Mouse (Mus musculus) heart, postnatal 0 days (tissue): ENCODE measurements around the gene Pigw. TPM values are rescaled to one million over a fixed set of nuclear protein-coding genes. Genes with fewer than 3 reads are reported as not detected.
A peak's percentile ranks its signal among the peaks of the same experiment; 100 is the strongest.
"Not testable (repeated sequence)": the region's sequence is repeated elsewhere in the genome, so short reads cannot be mapped to it uniquely, and the experiment has no call there.

Source experiments
- ATAC-seq: fragments of 200-750 bp; cut with Nextera tagmentation; 2 replicates; pipeline ENCODE4 v1.8.0; 2017; ENCODE audit warnings: low read depth, moderate number of reproducible peaks, moderate library complexity; ENCODE audit not compliant: insufficient read depth
- DNase-seq: peaks from one replicate; pipeline ENCODE4 v3.0.0-alpha.2; 2016; ENCODE audit warnings: low spot score
- H3K27ac ChIP-seq: fragments of 300-500 bp; sonication (generic); 2 replicates; pipeline ENCODE4 v1.5.1; 2014; ENCODE audit warnings: low read depth, mild to moderate bottlenecking
- H3K27me3 ChIP-seq: fragments of 300-500 bp; sonication (generic); 2 replicates; pipeline ENCODE4 v1.6.1; 2014; ENCODE audit warnings: low read length, mixed read lengths; ENCODE audit not compliant: control insufficient read depth, insufficient read depth
- H3K36me3 ChIP-seq: fragments of 300-500 bp; sonication (generic); replicated peaks from 2 replicates; pipeline ENCODE4 v1.6.1; 2014; ENCODE audit warnings: low read length, mixed read lengths; ENCODE audit not compliant: control insufficient read depth, insufficient read depth
- H3K4me1 ChIP-seq: fragments of 300-500 bp; sonication (generic); 2 replicates; pipeline ENCODE4 v1.6.1; 2014; ENCODE audit warnings: antibody characterized with exemption; ENCODE audit not compliant: control insufficient read depth, insufficient read depth
- H3K4me2 ChIP-seq: fragments of 300-500 bp; sonication (generic); 2 replicates; pipeline ENCODE4 v1.6.1; 2014; ENCODE audit warnings: low read depth, mild to moderate bottlenecking, low read length, moderate library complexity
- H3K4me3 ChIP-seq: fragments of 300-500 bp; sonication (generic); 2 replicates; pipeline ENCODE4 v1.5.1; 2014; ENCODE audit warnings: low read depth, low read length
- H3K9ac ChIP-seq: fragments of 300-500 bp; sonication (generic); replicated peaks from 2 replicates; pipeline ENCODE4 v1.6.1; 2014; ENCODE audit warnings: low read depth, low read length, mixed read lengths
- H3K9me3 ChIP-seq: fragments of 300-500 bp; sonication (generic); replicated peaks from 2 replicates; pipeline ENCODE4 v1.6.1; 2016; ENCODE audit warnings: low read length; ENCODE audit not compliant: control insufficient read depth
- CTCF ChIP-seq: IDR thresholded peaks from 2 replicates; pipeline ENCODE4 v1.5.1; 2016; ENCODE audit warnings: antibody characterized with exemption, control low read depth, low read depth
- EP300 ChIP-seq: IDR thresholded peaks from 2 replicates; pipeline ENCODE4 v1.6.1; 2016; ENCODE audit warnings: antibody characterized with exemption, low read depth
- WGBS: fragments of 180-500 bp; shearing (Covaris S2); extraction: QIAGEN DNeasy Blood & Tissue Kit; methylation state at CpG from one replicate; pipeline ENCODE4 v1.1.7; 2014; 5-methylcytosine and 5-hydroxymethylcytosine counted together
- polyA plus RNA-seq: library from polyadenylated mRNA; unstranded; fragments of >200 nt; fragmentation: Nextera tagmentation; extraction: Ambion mirVana; gene quantifications from 2 replicates; pipeline ENCODE4 v1.2.1, GENCODE M21; 2015
- total RNA-seq: library from RNA; depleted of rRNA; stranded (reverse); fragments of >200 nt; gene quantifications from 2 replicates; pipeline ENCODE4 v1.2.3, GENCODE M21; 2014; ENCODE audit warnings: low replicate concordance

Pigw gene
- total and polyA plus RNA-seq, 2 experiments from 2014 or later, result 2.1 to 2.5 TPM

GRCm38 (mm10) chr11:84855285-84855684 lies 24.8 kb downstream of the Pigw start:
- Histone ChIP-seq H3K27me3 (no peaks in the 10 kb centered on the region), H3K9ac (no peak overlapping the region), H3K4me1 (no peaks in the 10 kb centered on the region), H3K4me2 (no peak overlapping the region), H3K27ac (no peak overlapping the region), H3K9me3 (no peaks in the 10 kb centered on the region), H3K4me3 (no peak overlapping the region), H3K36me3 (peaks cover 78% of the 10 kb centered on the region)
- ATAC-seq (no peak), DNase-seq (no peak)
- 90% methylated on average over 6 of the region's 6 CpGs for WGBS
- TF ChIP-seq CTCF (no peak), EP300 (no peak)

- no peaks in the 10 kb centered on the region for H3K9me3 ChIP-seq
- H3K4me2 ChIP-seq, result no peak overlapping the region
- ATAC-seq, result no peak
- H3K36me3 ChIP-seq, result peaks cover 59% of the 10 kb centered on the region
- H3K4me1 ChIP-seq, result no peaks in the 10 kb centered on the region
- H3K9ac ChIP-seq, result no peak overlapping the region
- H3K4me3 ChIP-seq, result no peak overlapping the region
- DNase-seq, result no peak
- H3K27ac ChIP-seq, result no peak overlapping the region
- H3K27me3 ChIP-seq, result no peaks in the 10 kb centered on the region
- no peak for TF ChIP-seq CTCF
- 78% methylated on average over 7 of the region's 7 CpGs for WGBS
These were observed 32.5 kb downstream of the Pigw start for GRCm38 (mm10) chr11:84847475-84848090.

DNA sequence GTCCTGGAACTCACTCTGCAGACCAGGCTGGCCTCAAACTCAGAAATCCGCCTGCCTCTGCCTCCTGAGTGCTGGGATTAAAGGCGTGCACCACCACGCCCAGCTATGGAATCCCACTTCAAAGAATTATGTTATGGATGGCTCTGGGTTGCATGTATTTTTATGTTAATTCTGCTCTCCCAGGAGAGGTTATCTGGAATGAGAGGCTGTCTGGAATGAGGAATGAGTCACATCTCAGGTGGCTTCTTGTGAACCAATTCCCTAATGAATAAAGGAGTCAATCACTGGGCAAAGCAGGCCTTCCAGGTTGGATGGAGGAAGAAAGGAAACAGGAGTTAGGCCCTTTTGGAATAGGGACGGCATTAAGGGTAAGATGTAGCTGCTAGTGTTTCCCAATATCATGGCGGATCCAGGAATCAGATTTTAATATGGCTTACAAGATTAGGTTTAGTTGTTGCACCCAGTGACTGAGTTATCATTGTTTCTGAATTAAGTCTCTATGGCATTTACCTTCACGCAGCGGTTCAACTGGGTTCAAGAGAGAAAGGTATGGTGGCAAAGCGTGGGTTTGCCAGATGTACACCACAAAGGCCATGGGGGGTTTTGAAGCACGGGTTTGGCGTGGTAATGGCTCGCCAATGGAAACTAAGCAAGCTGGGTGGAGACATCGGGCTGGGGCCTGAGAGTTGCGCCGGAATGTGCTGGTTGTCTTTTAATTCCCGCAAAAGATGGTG lies 33.2 kb downstream of the Pigw start:
- Histone ChIP-seq H3K36me3 (peaks cover 56% of the 10 kb centered on the region), H3K27me3 (no peaks in the 10 kb centered on the region), H3K9me3 (no peaks in the 10 kb centered on the region), H3K4me3 (no peak overlapping the region), H3K4me2 (no peak overlapping the region), H3K4me1 (no peaks in the 10 kb centered on the region), H3K27ac (no peak overlapping the region), H3K9ac (no peak overlapping the region)
- ATAC-seq (no peak), DNase-seq (no peak)
- TF ChIP-seq EP300, result no peak
- no peak for TF ChIP-seq CTCF
- 95% methylated on average over 15 of the region's 15 CpGs for WGBS

GRCm38 (mm10) chr11:84839330-84839729 lies 40.8 kb downstream of the Pigw start:
- Histone ChIP-seq H3K4me1 (no peaks in the 10 kb centered on the region), H3K36me3 (peaks cover 71% of the 10 kb centered on the region), H3K4me2 (no peak overlapping the region), H3K9ac (no peak overlapping the region), H3K27ac (no peak overlapping the region), H3K4me3 (no peak overlapping the region), H3K9me3 (no peaks in the 10 kb centered on the region), H3K27me3 (no peaks in the 10 kb centered on the region)
- no peak for TF ChIP-seq CTCF
- no peak for TF ChIP-seq EP300
- no peak for DNase-seq
- WGBS, result 87% methylated on average over 2 of the region's 2 CpGs
- no peak for ATAC-seq

GRCm38 (mm10) chr11:84829495-84829894 lies 50.6 kb downstream of the Pigw start:
- H3K9ac ChIP-seq, result peak overlapping the region; percentile 78; the same call in 1 of the 2 replicates
- not testable (repeated sequence) for ATAC-seq

More at GRCm38 (mm10) chr11:84829495-84829894, 50.6 kb downstream of the Pigw start:
- H3K9me3 ChIP-seq, H3K27me3 ChIP-seq, DNase-seq: not testable (repeated sequence)
- H3K4me2 ChIP-seq, result peak overlapping the region; percentile 74
- peak overlapping the region; percentile 89 for H3K4me3 ChIP-seq
- H3K4me1 ChIP-seq, result peaks cover 20% of the 10 kb centered on the region
- H3K27ac ChIP-seq, result peak overlapping the region; percentile 97
- peaks cover 34% of the 10 kb centered on the region for H3K36me3 ChIP-seq
- 65% methylated on average over 11 of the region's 11 CpGs for WGBS
